Mouse (Mus musculus) B cell, adult 2 months (primary cell): ENCODE results near the gene Ptpn6.

Experiments used
- DNase-seq, 2 experiments: peaks; one replicate each; pipeline ENCODE4 v3.0.0; 2022

Gene Ptpn6

GRCm38 (mm10) chr6:124755306-124755705 lies 16.8 kb upstream of the Ptpn6 start:
- no peak for DNase-seq

DNA sequence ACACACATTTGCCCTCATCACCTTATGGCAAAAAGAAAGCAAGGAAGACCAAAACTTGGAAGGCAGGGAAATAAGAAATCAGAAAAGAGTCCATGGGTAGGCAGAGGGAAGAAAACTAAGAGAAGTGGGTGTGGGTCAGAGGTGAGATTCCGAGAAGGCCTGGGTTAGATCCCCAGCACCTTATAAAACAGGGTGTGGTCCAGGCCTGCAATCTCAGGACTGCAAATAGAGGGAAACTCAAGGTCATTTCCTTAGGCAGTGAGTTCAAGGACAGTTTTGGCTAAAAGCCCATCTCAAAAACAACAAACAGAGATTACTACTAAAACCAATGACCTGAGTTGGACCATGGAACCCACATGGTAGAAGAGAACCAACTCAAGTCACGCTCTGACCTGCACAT lies 15.3 kb upstream of the Ptpn6 start:
- DNase-seq, result no peak

DNA sequence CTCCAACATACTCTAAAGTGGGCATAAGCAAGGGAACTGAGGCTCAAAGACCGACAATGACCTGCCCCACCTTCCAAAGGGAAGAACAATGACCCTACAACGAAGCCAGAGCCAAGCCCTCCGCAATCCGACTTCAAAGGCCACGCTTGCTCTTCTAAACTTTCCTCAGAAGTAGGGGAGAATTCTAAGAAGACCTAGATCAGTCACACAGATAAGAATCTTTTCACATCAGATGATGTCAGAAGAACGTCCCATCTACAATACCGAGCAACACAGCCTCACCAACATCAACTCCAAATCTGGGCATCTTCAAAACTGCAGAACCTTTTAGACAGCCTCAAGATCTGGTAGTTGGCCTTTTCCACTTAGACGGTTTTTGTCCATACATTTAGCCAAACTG lies 11.9 kb upstream of the Ptpn6 start:
- no peak for DNase-seq

GRCm38 (mm10) chr6:124746654-124747632 lies 8.4 kb upstream of the Ptpn6 start:
- no peak for DNase-seq

GRCm38 (mm10) chr6:124746296-124746605 lies 7.7 kb upstream of the Ptpn6 start:
- peak in 1 of 2 experiments; percentile 54 for DNase-seq

DNA sequence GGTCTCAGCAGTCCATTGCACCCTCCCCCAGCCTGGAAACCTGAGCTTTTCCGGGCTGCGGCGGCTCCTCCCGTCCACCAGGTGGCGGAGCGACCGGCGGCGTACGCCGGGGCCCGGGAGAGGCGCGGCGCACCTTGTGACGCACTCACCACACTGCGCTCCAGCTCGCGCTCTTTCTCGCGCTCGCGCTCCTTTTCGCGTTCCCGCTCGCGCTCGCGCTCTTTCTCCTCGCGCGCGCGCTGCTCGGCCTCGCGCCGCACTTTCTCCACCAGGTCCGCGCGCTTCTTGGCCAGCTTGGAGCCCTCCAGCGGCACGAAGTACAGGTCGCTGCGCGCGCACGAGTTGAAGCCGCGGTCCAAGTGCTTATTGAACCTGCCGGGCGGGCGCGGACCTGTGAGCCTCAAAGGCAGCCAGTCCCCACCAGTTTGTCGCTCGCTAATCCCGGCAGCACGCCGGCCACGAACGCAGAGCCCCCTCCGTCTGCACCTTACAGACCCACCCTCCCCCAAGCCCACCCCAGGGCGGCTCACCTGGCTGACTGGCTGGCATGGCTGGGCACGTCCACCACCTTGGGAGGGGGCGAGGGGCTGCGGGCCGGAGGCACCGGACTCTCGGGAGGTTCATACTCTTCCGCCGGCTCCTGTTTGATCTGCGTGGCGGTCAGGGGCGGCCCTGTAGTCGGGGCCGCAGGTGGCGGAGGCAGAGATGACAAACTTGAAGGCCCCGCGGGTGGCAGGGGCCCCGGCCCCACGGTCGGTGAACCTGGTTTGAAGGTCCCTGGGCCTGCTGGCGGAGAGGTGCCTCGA lies 7.2 kb upstream of the Ptpn6 start:
- peak; percentile 95 to 96 for DNase-seq

- DNase-seq, result no peak
Observed at GRCm38 (mm10) chr6:124744755-124745321, 6.3 kb upstream of the Ptpn6 start.

- no peak for DNase-seq
Observed at GRCm38 (mm10) chr6:124743647-124744046, 5.1 kb upstream of the Ptpn6 start.

DNA sequence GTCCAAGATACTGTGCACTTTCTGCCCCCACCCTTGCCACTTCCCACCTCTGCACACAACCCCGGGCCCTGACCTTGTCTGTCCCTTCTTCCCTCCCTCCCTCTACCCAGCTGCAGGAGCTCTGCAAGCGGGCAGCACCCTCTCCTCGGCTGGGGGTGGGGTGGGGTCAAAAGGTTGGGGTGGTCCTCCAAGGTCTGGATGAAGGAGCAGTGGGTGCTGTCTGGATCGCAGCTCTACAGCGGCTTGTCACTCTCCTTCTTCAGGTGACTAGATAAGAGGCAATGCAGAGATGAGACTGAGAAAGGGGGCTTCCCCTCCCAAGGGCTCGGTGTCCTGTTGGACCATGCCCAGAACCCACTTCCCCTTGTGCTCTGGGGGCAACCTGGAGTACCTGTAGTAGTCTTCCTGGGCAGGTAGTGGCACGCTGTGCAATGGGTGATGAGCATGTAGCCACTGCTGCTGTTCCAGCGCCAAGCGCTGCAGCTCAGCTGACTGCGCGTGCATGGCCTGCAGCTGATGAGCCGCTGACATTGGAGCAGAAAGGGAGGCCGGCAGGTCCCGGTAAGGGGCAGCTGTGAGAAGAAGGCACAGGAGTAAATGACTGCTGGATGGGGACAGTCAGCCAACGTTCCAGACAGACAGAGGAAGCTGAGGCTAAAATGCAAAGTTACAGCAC lies 4.5 kb upstream of the Ptpn6 start:
- no peak for DNase-seq

- DNase-seq, result no peak
Observed at GRCm38 (mm10) chr6:124741842-124742241, 3.3 kb upstream of the Ptpn6 start.

DNA sequence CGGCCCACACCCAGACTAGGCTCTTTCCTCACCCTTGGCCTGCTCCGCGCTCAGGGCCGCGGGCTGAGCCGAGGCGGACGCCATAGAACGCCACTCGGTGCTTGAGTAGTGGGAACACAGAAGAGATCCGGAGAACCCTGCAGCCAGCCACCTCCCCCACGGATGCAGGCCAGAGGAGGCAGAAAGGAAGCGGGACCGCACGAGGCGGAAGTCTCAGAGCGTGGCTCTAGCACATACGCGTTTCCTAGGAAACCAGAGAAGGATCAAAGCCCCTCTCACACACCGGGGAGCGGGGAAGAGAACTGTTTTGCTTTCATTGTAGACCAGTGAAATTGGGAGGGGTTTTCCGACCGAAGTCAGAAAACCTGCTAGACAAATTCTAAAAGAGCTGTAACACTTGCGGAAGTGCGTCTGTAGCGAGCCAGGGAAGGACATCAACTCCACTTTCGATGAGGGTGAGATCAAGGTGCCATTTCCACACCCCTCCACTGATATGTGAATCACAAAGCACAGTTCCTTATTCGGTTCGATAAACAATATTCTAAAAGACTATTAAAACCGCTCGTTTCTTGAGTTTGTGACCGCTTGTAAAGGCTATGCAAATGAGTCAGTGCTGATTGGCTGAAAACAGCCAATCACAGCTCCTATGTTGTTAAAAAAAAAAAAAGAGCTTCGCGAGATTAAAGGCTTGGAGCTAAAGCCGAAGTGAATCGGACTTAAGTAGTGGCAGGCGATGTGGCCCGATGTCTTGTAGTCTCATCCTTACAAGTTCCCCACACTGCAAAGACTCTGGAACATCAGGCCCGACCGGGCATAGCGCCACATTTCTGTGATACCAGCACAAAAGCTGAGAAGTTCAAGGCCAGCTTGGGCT lies 2.6 kb upstream of the Ptpn6 start, which contains the start of gene Grcc10:
Gene Grcc10 (minus strand): TSS at position 487 of the 874 bp plus-strand sequence.
- DNase-seq, result peak; percentile 86 to 87

DNA sequence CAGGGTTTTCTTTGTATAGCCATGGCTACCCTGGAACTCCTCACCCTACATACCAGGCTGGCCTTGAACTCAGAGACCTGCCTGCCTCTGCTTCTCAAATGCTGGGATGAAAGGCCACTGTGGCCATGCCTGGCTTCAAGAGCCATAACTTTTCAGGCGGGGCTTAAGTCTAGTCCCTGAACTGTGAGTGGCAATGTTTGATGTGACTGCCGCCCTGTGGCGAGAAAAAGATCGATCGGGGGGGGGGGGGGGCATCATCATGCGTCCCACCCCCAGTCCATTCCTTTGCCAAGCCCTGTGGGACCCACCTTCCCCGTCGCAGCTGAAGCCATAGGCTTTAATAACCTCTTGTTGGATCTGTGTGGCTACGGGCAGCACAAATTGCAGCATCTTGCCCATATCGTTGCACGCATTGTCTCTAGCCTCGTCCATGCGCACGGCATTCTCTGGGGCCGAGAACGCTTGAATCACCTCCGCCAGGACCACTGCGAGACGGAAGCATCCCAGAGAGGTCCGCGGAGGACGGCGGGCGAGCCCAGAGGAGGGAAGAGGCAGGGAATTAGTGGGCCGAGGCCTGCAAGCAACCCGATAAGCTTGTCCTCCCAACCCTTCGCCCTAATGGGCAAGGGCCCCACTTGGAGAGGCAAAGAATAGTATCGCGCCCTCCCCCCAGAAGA lies 1.8 kb upstream of the Ptpn6 start:
- peak; percentile 62 to 72 for DNase-seq

- no peak for DNase-seq
Observed at GRCm38 (mm10) chr6:124739231-124739796, 800 bp upstream of the Ptpn6 start.

- DNase-seq, result no peak
Observed at GRCm38 (mm10) chr6:124737040-124737439, 1.5 kb downstream of the Ptpn6 start.

- no peak for DNase-seq
Observed at GRCm38 (mm10) chr6:124734417-124734816, 4.1 kb downstream of the Ptpn6 start.

- DNase-seq, result peak; percentile 87 to 90
Observed at GRCm38 (mm10) chr6:124732476-124733370, 5.8 kb downstream of the Ptpn6 start.

GRCm38 (mm10) chr6:124731038-124731437 lies 7.5 kb downstream of the Ptpn6 start:
- DNase-seq, result no peak

DNA sequence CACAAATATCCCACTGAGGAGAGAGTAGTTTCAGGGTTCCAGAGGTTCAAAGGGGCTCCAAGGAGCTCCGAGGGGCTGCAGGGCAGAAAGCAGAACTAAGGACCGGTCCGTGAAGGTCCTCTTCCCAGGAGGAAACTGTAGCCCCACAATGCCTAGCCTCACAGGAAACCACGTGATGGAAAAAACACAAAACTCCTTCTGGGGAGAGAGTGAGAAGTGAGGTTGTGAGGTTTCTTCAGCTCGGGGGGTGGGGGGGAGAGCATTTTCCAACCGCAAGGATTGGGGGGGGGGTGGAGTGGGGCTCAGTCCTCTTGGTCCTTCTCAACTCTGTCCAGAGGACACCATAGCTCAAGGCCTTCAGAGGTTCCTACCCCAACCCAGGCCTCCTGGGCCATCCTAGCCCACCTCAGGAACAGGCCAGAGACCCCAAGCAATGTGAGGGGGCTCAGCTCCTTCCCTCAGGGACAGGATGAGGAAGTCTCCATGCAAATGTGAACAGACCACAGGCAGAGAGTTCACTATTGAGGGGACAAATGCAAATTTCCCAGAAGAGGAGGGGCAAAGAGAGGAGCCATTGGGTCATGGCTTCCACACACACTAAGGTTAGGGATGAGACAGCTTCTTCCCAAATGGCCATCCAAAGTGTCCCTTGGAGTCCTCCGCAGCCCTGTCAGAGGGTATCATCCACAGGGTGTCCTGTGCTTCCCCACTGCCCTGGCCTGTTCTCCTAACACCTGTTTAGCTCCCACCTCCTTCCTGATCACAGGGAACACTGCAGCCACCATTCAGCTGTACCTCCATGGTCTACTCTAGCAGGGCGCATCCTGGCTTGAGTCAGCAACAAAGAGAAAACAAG lies 8.4 kb downstream of the Ptpn6 start:
- peak; percentile 71 to 73 for DNase-seq

GRCm38 (mm10) chr6:124728621-124729020 lies 9.9 kb downstream of the Ptpn6 start:
- no peak for DNase-seq
